Mouse (Mus musculus) stomach, postnatal 0 days (tissue): ENCODE results near the gene Acp6.

Source experiments
- CTCF ChIP-seq: IDR thresholded peaks from 2 replicates; pipeline ENCODE4 v1.5.1; 2016; ENCODE audit warnings: antibody characterized with exemption, low read depth, mild to moderate bottlenecking, moderate library complexity
- EP300 ChIP-seq: optimal IDR thresholded peaks from 2 replicates; pipeline ENCODE3; 2016; ENCODE audit warnings: antibody characterized with exemption

DNA sequence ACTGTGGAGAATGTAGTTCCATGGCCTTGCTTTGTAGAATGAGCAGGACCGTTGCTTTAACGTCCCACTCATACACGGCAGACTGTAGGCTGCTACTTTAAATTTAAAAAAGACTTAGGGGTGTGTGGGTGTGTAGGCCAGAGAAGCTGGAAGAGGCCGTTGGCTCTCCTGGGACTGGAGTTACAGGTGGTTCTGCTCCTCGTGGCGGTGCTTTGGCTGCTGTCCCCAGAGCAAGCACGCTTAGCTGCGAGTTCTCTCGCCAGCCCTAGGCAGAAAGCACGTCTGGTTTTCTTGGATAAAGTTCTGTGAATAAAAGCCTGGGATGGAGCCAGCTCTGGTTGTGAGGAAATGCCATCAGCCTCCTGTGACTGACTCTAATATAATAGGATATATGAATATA lies 2.3 kb downstream of the Acp6 start:
- no peak for TF ChIP-seq CTCF
- TF ChIP-seq EP300, result no peak
